ENCODE assay signal across 9 mouse cellular contexts in genomic region chr12:112333125-112334079, GRCm38 (mm10).
DNase-seq lines count a peak whose midpoint lies in the region; ATAC-seq and TF ChIP-seq lines count a peak whose summit lies in the region.
"Had no signal": no experiment of that assay in that cellular context is flagged by ENCODE, and none has a peak within 500 bp of the region (broad histone marks: within the 10 kb centered on the region; RNA-seq: fewer than 3 reads in every experiment).

No protein-coding gene starts in this region.

- no peak for ATAC-seq in lung, embryonic 15.5 days (ENCODE audit: borderline replicate concordance, extremely low read depth, low FRiP score, low TSS enrichment)
- peak; percentile 66 for ATAC-seq in limb, embryonic 13.5 days (ENCODE audit: low FRiP score, low read depth)
- ATAC-seq in stomach, postnatal 0 days (ENCODE audit: low FRiP score, low TSS enrichment) = 0 out of 2 replicates have a peak, but pooled peaks have one; percentile 22

- H3K27me3 ChIP-seq in lung, embryonic 15.5 days = no peaks in the 10 kb centered on the region
- peaks cover 8% of the 10 kb centered on the region; the same call in 1 of the 2 replicates for H3K27me3 ChIP-seq in limb, embryonic 13.5 days
- H3K27me3 ChIP-seq in stomach, postnatal 0 days (ENCODE audit: control insufficient read depth, insufficient read depth, low read length) = no peaks in the 10 kb centered on the region

- H3K4me3 ChIP-seq in lung, embryonic 15.5 days = no peak overlapping the region
- H3K4me3 ChIP-seq in limb, embryonic 13.5 days = no peak overlapping the region
- no peak overlapping the region for H3K4me3 ChIP-seq in stomach, postnatal 0 days (ENCODE audit: low read depth, low read length)

- WGBS in lung, embryonic 15.5 days = 46% methylated on average over 19 of the region's 19 CpGs
- 17% methylated on average over 19 of the region's 19 CpGs for WGBS in limb, embryonic 13.5 days
- WGBS in stomach, postnatal 0 days = 52% methylated on average over 19 of the region's 19 CpGs

- no peaks in the 10 kb centered on the region for H3K36me3 ChIP-seq in lung, embryonic 15.5 days
- H3K36me3 ChIP-seq in limb, embryonic 13.5 days = no peaks in the 10 kb centered on the region
- H3K36me3 ChIP-seq in stomach, postnatal 0 days (ENCODE audit: control insufficient read depth, insufficient read depth, low read length) = no peaks in the 10 kb centered on the region

- no peak overlapping the region for H3K4me2 ChIP-seq in lung, embryonic 15.5 days
- peak overlapping the region; percentile 1 for H3K4me2 ChIP-seq in limb, embryonic 13.5 days (replicated peaks)
- no peak overlapping the region for H3K4me2 ChIP-seq in stomach, postnatal 0 days (replicated peaks; ENCODE audit: low read depth)

- no peak overlapping the region for H3K9ac ChIP-seq in lung, embryonic 15.5 days
- H3K9ac ChIP-seq in limb, embryonic 13.5 days = no peak overlapping the region
- H3K9ac ChIP-seq in stomach, postnatal 0 days (ENCODE audit: low read length) = no peak overlapping the region

- no peak for DNase-seq in lung, postnatal 10 days
- peak; percentile 38 to 79 for DNase-seq in heart, adult 9 months (ENCODE audit: low spot score in 2 of 2)
- DNase-seq in stomach, postnatal 0 days (ENCODE audit: low spot score) = no peak
- no peak for DNase-seq in urinary bladder, postnatal 14 days (ENCODE audit: low spot score)
- no peak for DNase-seq in testis, postnatal 10 days (ENCODE audit: low spot score)
- no peak for DNase-seq in adrenal gland, adult 2 months
- DNase-seq: cerebellum, postnatal 25 days had no signal

- peak overlapping the region; percentile 31; the same call in 1 of the 2 replicates for H3K27ac ChIP-seq in lung, embryonic 15.5 days
- peak overlapping the region; percentile 17; the same call in 1 of the 2 replicates for H3K27ac ChIP-seq in limb, embryonic 13.5 days
- H3K27ac ChIP-seq in stomach, postnatal 0 days (replicated peaks) = no peak overlapping the region

- no peaks in the 10 kb centered on the region for H3K9me3 ChIP-seq in lung, embryonic 15.5 days
- no peaks in the 10 kb centered on the region for H3K9me3 ChIP-seq in limb, embryonic 13.5 days
- no peaks in the 10 kb centered on the region for H3K9me3 ChIP-seq in stomach, postnatal 0 days (ENCODE audit: control insufficient read depth, low read length)

- TF ChIP-seq CTCF in stomach, postnatal 0 days (IDR thresholded peaks at IDR 0.05; ENCODE audit: low read depth) = no peak

- no peak for TF ChIP-seq EP300 in stomach, postnatal 0 days (optimal IDR thresholded peaks at IDR 0.05)

- H3K4me1 ChIP-seq in lung, embryonic 15.5 days = peaks cover 34% of the 10 kb centered on the region
- peaks cover 81% of the 10 kb centered on the region for H3K4me1 ChIP-seq in limb, embryonic 13.5 days
- no peaks in the 10 kb centered on the region for H3K4me1 ChIP-seq in stomach, postnatal 0 days (replicated peaks; ENCODE audit: control insufficient read depth, insufficient read depth)

Comparison
In these comparisons a context has a peak if more than half of its experiments do, and no peak if none do; other contexts are left out.
1. DNase-seq: peak in heart, adult 9 months (2 of 2); none in lung, postnatal 10 days (single experiment), stomach, postnatal 0 days (single experiment), urinary bladder, postnatal 14 days (single experiment), testis, postnatal 10 days (single experiment) and adrenal gland, adult 2 months (single experiment).